Mouse (Mus musculus): ENCODE results near the gene Hoxb6. TPM values are rescaled to one million over a fixed set of nuclear protein-coding genes. Genes with fewer than 3 reads are reported as not detected.
A peak's percentile ranks its signal among the peaks of the same experiment; 100 is the strongest.

The Hoxb6 gene
- polyA plus RNA-seq, 1 experiment from 2014 or later = 5.7 TPM

DNA sequence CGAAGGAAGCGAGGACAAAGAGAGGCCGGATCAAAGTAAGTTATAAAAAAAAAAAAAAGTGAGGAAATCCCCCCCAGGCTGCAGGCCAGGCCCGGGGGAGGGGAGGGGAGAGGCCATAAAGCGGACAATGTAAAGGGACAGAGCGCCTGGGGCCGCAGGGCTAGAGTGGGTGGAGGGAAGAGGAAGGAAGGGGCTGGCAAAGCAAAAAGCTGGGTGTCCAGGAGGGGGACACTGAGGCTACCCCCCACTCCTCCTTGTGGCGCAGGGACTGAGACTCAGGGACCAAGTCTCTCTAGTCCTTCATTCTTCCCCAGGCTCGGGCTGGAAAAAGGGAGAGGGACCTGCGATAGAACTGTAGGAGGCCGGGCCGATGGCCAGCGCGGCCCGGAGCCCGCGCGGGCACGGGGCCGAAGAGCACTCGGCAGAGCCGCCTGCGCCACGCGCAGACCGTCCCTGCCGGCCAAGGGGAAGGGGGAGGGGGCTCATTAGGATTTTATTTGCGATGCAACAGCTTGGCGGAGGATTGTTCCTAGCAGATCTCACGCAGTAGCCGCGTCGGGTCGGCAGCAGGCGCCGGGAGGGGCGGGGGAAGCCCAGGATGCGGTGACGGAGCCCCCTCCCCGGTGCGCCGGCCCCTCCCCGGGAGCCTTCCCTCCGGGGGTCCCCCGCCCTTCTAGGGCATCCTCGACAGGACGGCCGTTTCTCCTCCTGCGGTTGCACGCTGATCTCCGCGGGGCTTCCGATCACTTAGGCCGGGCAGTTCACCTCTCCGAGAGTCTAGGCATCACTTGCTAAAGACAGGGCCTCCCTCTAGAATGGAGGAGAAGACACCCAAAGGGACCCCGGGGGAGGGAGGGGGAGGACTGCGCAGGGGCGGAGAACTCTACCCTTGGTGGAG is 20.0 kb upstream of the Hoxb6 start:
- Histone ChIP-seq H3K4me3 (ENCODE audit: low read depth, low read length) (peak overlapping the region; percentile 41), H3K27ac (ENCODE audit: low read depth, low read length) (no peak overlapping the region), H3K4me2 (replicated peaks; ENCODE audit: low read depth) (peak overlapping the region; percentile 56), H3K9ac (ENCODE audit: low read depth, low read length) (0 out of 2 replicates have a peak overlapping the region, but pooled peaks have one; percentile 22), H3K4me1 (replicated peaks; ENCODE audit: control insufficient read depth, insufficient read depth, low read length) (no peaks in the 10 kb centered on the region; the same call in 1 of the 2 replicates), H3K9me3 (ENCODE audit: control insufficient read depth) (no peaks in the 10 kb centered on the region), H3K36me3 (ENCODE audit: control insufficient read depth, insufficient read depth) (no peaks in the 10 kb centered on the region), H3K27me3 (replicated peaks; ENCODE audit: control insufficient read depth, insufficient read depth, low read length) (peaks cover 100% of the 10 kb centered on the region)
- ATAC-seq = no peak
- WGBS = under 1% methylated on average over 56 of the region's 58 CpGs
- TF ChIP-seq CTCF (IDR thresholded peaks at IDR 0.05; ENCODE audit: low read depth) = no peak

DNA sequence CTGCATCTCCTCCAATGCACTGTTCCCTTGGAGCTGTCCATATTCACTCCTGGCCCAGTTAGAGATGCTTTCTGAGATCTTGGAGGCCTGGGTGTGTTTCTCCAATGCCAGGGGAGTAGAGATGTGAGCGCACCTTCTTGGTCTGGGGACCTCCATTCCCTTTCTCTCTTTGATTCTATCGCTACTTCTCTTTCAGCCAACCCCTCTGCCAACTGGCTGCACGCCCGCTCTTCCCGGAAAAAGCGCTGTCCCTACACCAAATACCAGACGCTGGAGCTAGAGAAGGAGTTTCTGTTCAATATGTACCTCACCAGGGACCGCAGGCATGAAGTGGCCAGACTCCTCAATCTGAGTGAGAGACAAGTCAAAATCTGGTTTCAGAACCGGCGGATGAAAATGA is 17.8 kb upstream of the Hoxb6 start:
- Histone ChIP-seq H3K4me1 (replicated peaks; ENCODE audit: control insufficient read depth, insufficient read depth, low read length) (no peaks in the 10 kb centered on the region; the same call in 1 of the 2 replicates), H3K27me3 (replicated peaks; ENCODE audit: control insufficient read depth, insufficient read depth, low read length) (peaks cover 99% of the 10 kb centered on the region), H3K4me2 (replicated peaks; ENCODE audit: low read depth) (no peak overlapping the region), H3K27ac (ENCODE audit: low read depth, low read length) (no peak overlapping the region), H3K9me3 (ENCODE audit: control insufficient read depth) (no peaks in the 10 kb centered on the region), H3K4me3 (ENCODE audit: low read depth, low read length) (no peak overlapping the region), H3K9ac (ENCODE audit: low read depth, low read length) (no peak overlapping the region), H3K36me3 (ENCODE audit: control insufficient read depth, insufficient read depth) (no peaks in the 10 kb centered on the region)
- TF ChIP-seq CTCF (IDR thresholded peaks at IDR 0.05; ENCODE audit: low read depth) = no peak
- WGBS = 15% methylated on average over 10 of the region's 10 CpGs
- no peak for ATAC-seq

DNA sequence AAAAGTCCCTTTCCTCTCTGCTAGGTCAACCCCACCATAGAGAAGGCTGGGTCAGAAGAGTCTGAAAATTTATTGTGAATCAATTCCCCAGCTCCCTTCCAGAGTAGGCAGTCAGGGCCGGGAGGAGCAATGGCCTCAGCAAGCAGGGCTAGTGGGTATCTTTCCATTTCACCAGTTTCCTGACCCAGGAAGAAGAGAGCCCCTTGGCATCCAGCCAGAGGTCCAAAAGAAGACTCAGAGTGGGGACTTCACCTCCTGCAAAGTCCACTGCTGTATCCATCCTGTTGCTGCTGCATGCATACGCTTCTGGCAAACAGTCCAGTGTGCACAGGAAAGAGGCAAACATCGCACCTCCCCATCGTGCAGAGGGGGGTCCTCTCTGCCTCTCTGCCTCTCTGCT is 16.4 kb upstream of the Hoxb6 start:
- Histone ChIP-seq H3K27ac (ENCODE audit: low read depth, low read length) (no peak overlapping the region), H3K27me3 (replicated peaks; ENCODE audit: control insufficient read depth, insufficient read depth, low read length) (peaks cover 98% of the 10 kb centered on the region), H3K4me3 (ENCODE audit: low read depth, low read length) (no peak overlapping the region), H3K4me1 (replicated peaks; ENCODE audit: control insufficient read depth, insufficient read depth, low read length) (no peaks in the 10 kb centered on the region; the same call in 1 of the 2 replicates), H3K9me3 (ENCODE audit: control insufficient read depth) (no peaks in the 10 kb centered on the region), H3K4me2 (replicated peaks; ENCODE audit: low read depth) (no peak overlapping the region), H3K36me3 (ENCODE audit: control insufficient read depth, insufficient read depth) (no peaks in the 10 kb centered on the region), H3K9ac (ENCODE audit: low read depth, low read length) (no peak overlapping the region)
- TF ChIP-seq CTCF (IDR thresholded peaks at IDR 0.05; ENCODE audit: low read depth) = no peak
- ATAC-seq = no peak
- 28% methylated on average over 4 of the region's 4 CpGs for WGBS

DNA sequence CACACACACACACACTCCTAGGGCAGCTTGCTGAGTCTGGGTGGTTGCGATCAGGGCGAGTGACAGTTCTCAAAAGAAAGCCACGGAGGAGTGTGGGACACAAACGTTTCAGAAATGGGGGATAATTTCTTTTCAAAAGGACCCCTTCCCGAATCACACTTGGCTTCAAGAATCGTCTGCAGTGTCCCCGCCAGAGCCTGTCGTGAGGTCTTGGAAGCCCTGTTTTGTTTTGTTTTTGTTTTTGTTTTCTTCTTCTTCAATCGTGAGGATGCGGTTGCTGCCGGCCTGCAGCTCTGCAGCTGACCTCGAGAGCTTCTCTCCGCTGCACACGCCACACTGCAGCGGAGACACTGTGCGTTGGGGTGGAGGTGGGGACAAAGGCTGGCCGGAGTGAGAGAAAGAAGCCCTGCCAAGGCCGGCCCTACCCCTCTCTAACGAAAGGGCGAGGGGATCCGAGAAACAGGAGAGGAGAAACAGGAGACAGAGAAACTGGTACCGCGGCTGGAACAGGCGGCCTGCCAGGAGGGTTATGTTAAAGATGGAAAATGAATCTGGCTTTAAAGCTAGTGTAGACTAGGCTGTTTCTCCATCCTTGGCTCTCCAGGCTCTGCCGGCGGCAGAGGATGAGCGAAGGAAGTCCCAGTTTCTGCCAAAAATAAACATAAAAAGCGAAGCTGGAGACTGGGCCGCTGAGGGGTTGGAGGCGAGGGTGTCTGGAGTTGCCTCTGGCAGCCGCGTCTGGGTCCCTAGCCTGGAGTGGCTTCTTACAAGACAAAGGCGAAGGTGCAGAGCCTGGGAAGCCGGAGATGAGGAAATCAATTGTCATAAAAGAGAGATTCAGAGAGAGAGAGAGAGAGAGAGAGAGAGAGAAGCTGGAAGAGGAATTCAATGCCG is 14.9 kb upstream of the Hoxb6 start:
- no peak for TF ChIP-seq CTCF (IDR thresholded peaks at IDR 0.05; ENCODE audit: low read depth)
- Histone ChIP-seq H3K9ac (ENCODE audit: low read depth, low read length) (no peak overlapping the region), H3K9me3 (ENCODE audit: control insufficient read depth) (no peaks in the 10 kb centered on the region), H3K4me2 (replicated peaks; ENCODE audit: low read depth) (peak overlapping the region; percentile 44), H3K27me3 (replicated peaks; ENCODE audit: control insufficient read depth, insufficient read depth, low read length) (peaks cover 91% of the 10 kb centered on the region), H3K4me1 (replicated peaks; ENCODE audit: control insufficient read depth, insufficient read depth, low read length) (no peaks in the 10 kb centered on the region), H3K27ac (ENCODE audit: low read depth, low read length) (no peak overlapping the region), H3K4me3 (ENCODE audit: low read depth, low read length) (no peak overlapping the region; the same call in none of the 2 replicates), H3K36me3 (ENCODE audit: control insufficient read depth, insufficient read depth) (no peaks in the 10 kb centered on the region)
- WGBS = 5% methylated on average over 35 of the region's 35 CpGs
- ATAC-seq = 0 out of 2 replicates have a peak, but pooled peaks have one; percentile 6

DNA sequence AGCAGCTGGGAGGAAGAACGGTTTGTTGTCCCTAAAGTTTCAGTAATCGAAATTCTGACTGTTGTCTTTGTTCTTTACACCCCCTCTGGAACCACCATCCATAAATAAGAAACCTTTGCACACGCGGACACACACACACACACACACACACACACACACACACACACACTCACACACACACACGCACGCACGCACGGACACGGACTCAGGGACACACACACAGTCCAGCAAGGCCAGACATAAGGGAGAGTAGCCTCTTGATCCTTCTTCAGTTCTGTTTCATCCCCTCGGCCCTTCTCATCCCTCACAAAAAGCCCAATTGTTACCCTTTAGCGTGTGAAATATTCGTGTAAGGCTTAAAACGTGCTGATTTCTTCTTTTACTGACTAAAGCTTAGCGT is 14.0 kb upstream of the Hoxb6 start:
- H3K27ac ChIP-seq (ENCODE audit: low read depth, low read length) = no peak overlapping the region
- H3K4me2 ChIP-seq (replicated peaks; ENCODE audit: low read depth) = peak overlapping the region; percentile 45
- no peaks in the 10 kb centered on the region for H3K4me1 ChIP-seq (replicated peaks; ENCODE audit: control insufficient read depth, insufficient read depth, low read length)
- no peak overlapping the region for H3K9ac ChIP-seq (ENCODE audit: low read depth, low read length)
- TF ChIP-seq CTCF (IDR thresholded peaks at IDR 0.05; ENCODE audit: low read depth) = no peak
- H3K36me3 ChIP-seq (ENCODE audit: control insufficient read depth, insufficient read depth) = no peaks in the 10 kb centered on the region
- ATAC-seq = no peak
- 19% methylated on average over 14 of the region's 14 CpGs for WGBS
- no peaks in the 10 kb centered on the region for H3K9me3 ChIP-seq (ENCODE audit: control insufficient read depth)
- peak overlapping the region; percentile 9; the same call in 1 of the 2 replicates for H3K4me3 ChIP-seq (ENCODE audit: low read depth, low read length)
- peaks cover 82% of the 10 kb centered on the region for H3K27me3 ChIP-seq (replicated peaks; ENCODE audit: control insufficient read depth, insufficient read depth, low read length)

DNA sequence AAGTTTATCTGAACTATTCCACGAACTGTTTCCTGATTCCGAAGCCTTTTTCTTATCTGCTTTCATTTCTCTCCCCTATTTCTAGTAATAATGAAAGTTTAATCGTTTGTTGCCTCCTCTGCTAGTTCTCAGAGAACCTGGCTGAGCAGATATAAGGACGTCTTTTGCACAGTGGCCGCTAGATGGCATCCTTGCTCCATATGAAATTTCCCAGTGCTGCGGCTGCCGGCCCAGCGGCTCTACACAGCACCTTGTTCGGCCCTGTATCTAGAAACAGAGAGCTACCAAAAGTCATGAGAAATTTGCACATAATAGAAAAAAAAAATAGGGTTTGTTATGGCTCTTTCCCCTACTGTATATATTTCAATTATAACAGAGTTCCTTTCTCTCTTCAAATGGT is 13.5 kb upstream of the Hoxb6 start:
- H3K4me2 ChIP-seq (replicated peaks; ENCODE audit: low read depth) = peak overlapping the region; percentile 45; the same call in 1 of the 2 replicates
- H3K4me3 ChIP-seq (ENCODE audit: low read depth, low read length) = 0 out of 2 replicates have a peak overlapping the region, but pooled peaks have one; percentile 9
- H3K4me1 ChIP-seq (replicated peaks; ENCODE audit: control insufficient read depth, insufficient read depth, low read length) = no peaks in the 10 kb centered on the region
- H3K27ac ChIP-seq (ENCODE audit: low read depth, low read length) = no peak overlapping the region
- no peaks in the 10 kb centered on the region for H3K36me3 ChIP-seq (ENCODE audit: control insufficient read depth, insufficient read depth)
- no peak overlapping the region for H3K9ac ChIP-seq (ENCODE audit: low read depth, low read length)
- peak; percentile 61 for ATAC-seq
- no peaks in the 10 kb centered on the region for H3K9me3 ChIP-seq (ENCODE audit: control insufficient read depth)
- WGBS = under 1% methylated on average over 9 of the region's 9 CpGs
- TF ChIP-seq CTCF (IDR thresholded peaks at IDR 0.05; ENCODE audit: low read depth) = peak; percentile 92
- H3K27me3 ChIP-seq (replicated peaks; ENCODE audit: control insufficient read depth, insufficient read depth, low read length) = peaks cover 82% of the 10 kb centered on the region

Data from intestine, postnatal 0 days (tissue).